Mouse (Mus musculus): ENCODE measurements around the gene Nlrc5.

Nlrc5 gene

DNA sequence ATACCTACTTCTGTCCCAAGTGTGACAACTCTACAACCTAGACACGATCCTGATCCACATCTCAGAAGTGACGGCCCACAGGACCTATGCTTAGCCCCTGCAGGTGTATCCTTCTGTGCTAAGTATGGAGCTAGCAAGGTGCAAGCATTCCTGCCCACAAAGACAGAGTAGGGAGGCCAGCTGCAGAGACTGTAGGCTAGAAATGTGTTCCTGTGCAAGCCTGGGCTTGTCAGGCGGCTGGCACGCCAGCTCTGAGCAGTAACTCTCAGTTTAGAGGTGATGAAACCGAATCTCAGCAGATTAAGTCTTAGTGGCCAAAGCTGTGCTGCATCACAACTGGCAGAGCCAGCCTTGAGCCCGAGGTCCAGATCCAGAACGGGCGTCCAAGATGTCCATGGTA lies 133.9 kb downstream of the Nlrc5 start:
- DNase-seq (ENCODE audit: low spot score) = no peak

GRCm38 (mm10) chr8:94569419-94569818 lies 135.3 kb downstream of the Nlrc5 start:
- no peak for DNase-seq (ENCODE audit: low spot score)

GRCm38 (mm10) chr8:94571896-94572295 lies 137.7 kb downstream of the Nlrc5 start:
- DNase-seq (ENCODE audit: low spot score) = no peak

- no peak for DNase-seq (ENCODE audit: low spot score)
These were observed 140.2 kb downstream of the Nlrc5 start for GRCm38 (mm10) chr8:94574159-94574907.

DNA sequence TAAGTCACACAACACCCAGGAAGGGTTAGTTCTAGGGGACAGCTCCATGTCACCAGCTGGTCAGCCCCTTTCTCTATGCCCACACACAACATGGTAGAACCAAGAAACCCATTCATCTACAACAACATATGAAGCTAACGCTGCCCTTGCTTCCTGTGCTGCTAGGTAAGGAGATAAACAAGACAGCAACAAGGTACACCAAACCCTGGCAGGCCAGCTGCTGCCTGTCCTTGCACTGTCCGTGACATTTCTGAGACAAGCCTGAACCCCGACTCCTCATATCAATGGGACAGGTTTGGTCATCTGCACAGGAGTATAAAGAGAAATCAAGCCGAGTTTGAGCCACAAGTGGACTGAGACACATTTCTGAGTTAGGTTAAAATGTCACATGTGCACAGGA lies 141.0 kb downstream of the Nlrc5 start:
- DNase-seq (ENCODE audit: low spot score) = no peak
